Mouse (Mus musculus) myocyte (in vitro differentiated cells): ENCODE measurements around the gene Bmpr2. TPM values are rescaled to one million over a fixed set of nuclear protein-coding genes. Genes with fewer than 3 reads are reported as not detected.

Experiments
- H3K27me3 ChIP-seq: one replicate; pipeline ENCODE4 v1.6.1; 2011; ENCODE audit not compliant: control insufficient read depth, insufficient read depth, insufficient read length
- H3K36me3 ChIP-seq: one replicate; pipeline ENCODE4 v1.6.1; 2011; ENCODE audit not compliant: control insufficient read depth, insufficient read depth
- H3K4me2 ChIP-seq: one replicate; pipeline ENCODE4 v1.6.1; 2011; ENCODE audit warnings: low read depth, control low read depth
- H3K4me3 ChIP-seq: one replicate; pipeline ENCODE4 v1.5.1; 2011; ENCODE audit warnings: mild to moderate bottlenecking, control low read depth, moderate library complexity
- H3K79me2 ChIP-seq: one replicate; pipeline ENCODE4 v1.6.1; 2011; ENCODE audit not compliant: control insufficient read depth, insufficient read depth
- H3ac ChIP-seq: one replicate; pipeline ENCODE4 v1.6.1; 2011; ENCODE audit not compliant: control insufficient read depth, insufficient read length
- CEBPB ChIP-seq: IDR thresholded peaks from 2 replicates; pipeline ENCODE4 v1.6.1; 2011; ENCODE audit warnings: mild to moderate bottlenecking, moderate library complexity; ENCODE audit not compliant: poor library complexity, insufficient read depth, severe bottlenecking
- E2F4 ChIP-seq: IDR thresholded peaks from one replicate; pipeline ENCODE4 v1.6.1; 2011; ENCODE audit warnings: mild to moderate bottlenecking, control low read depth, moderate library complexity; ENCODE audit not compliant: insufficient read depth
- MAX ChIP-seq: IDR thresholded peaks from one replicate; pipeline ENCODE4 v1.6.1; 2011; ENCODE audit warnings: low read depth, mild to moderate bottlenecking, control low read depth
- MYOD1 ChIP-seq, 3 experiments: IDR thresholded peaks; one replicate each; pipeline ENCODE4 v1.6.1; 2011; ENCODE audit warnings: control low read depth in 2 of 3, low read depth in 2 of 3, mild to moderate bottlenecking in 2 of 3, moderate library complexity in 1 of 3; ENCODE audit not compliant: insufficient read length in 2 of 3, control insufficient read depth in 1 of 3
- MYOG ChIP-seq, 3 experiments: IDR thresholded peaks; one replicate each; pipeline ENCODE4 v1.6.1; 2011; ENCODE audit warnings: control low read depth in 2 of 3, low read depth in 2 of 3, mild to moderate bottlenecking in 2 of 3; ENCODE audit not compliant: insufficient read length in 2 of 3, control insufficient read depth in 1 of 3, insufficient read depth in 1 of 3
- POLR2A ChIP-seq: IDR thresholded peaks from one replicate; pipeline ENCODE4 v1.6.1; 2011; ENCODE audit warnings: low read depth, mild to moderate bottlenecking, control low read depth, moderate library complexity; ENCODE audit not compliant: insufficient read length
- POLR2AphosphoS2 ChIP-seq: IDR thresholded peaks from one replicate; pipeline ENCODE4 v1.6.1; 2011; ENCODE audit warnings: low read depth, control low read depth; ENCODE audit not compliant: insufficient read length
- REST ChIP-seq: IDR thresholded peaks from one replicate; pipeline ENCODE4 v1.6.1; 2011; ENCODE audit warnings: mild to moderate bottlenecking, control low read depth, moderate library complexity; ENCODE audit not compliant: insufficient read depth, insufficient read length
- SRF ChIP-seq: IDR thresholded peaks from one replicate; pipeline ENCODE4 v1.6.1; 2011; ENCODE audit warnings: low read depth; ENCODE audit not compliant: control insufficient read depth, insufficient read length
- TCF12 ChIP-seq: IDR thresholded peaks from one replicate; pipeline ENCODE4 v1.6.1; 2011; ENCODE audit warnings: mild to moderate bottlenecking, control low read depth; ENCODE audit not compliant: poor library complexity, insufficient read depth, severe bottlenecking
- TCF3 ChIP-seq: IDR thresholded peaks from one replicate; pipeline ENCODE4 v1.6.1; 2011; ENCODE audit warnings: low read depth, control low read depth; ENCODE audit not compliant: insufficient read length
- USF1 ChIP-seq: IDR thresholded peaks from one replicate; pipeline ENCODE4 v1.6.1; 2011; ENCODE audit warnings: low read depth, mild to moderate bottlenecking, control low read depth, moderate library complexity
- polyA plus RNA-seq: library from polyadenylated mRNA; unstranded; fragments of >200 nt; fragmentation: generic; extraction: Trizol; gene quantifications from one replicate; pipeline ENCODE4 v1.2.1, GENCODE M21; 2012; ENCODE audit warnings: missing spikeins

Bmpr2 gene
- polyA plus RNA-seq, 1 experiment, result 5.1 TPM

DNA sequence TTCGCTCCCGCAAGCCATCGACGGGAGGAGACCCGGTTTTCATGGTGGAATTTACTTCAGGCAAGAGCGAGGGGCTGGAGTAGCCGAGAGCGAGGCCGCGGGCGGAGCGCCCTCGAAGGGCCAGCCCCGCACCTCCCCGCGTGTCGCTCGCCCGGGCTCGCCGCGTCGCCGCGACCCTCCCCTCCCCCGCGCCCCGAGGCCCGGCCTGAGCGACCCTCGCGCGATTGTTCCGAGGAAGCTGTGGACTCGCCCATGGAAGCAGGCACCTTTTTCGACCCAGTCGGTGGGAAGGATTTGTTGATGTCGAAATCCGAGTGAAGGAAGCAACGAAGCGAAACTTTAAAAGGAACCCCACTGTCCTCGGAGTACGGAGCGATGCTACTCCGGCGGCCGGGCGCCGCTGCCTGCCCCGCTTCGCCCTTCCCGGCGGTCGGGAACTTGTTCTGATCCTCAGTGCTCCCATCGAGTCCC lies 616 bp downstream of the Bmpr2 start:
- H3ac ChIP-seq, result peak overlapping the region; percentile 78
- H3K4me2 ChIP-seq, result no peak overlapping the region
- H3K36me3 ChIP-seq, result no peaks in the 10 kb centered on the region
- H3K4me3 ChIP-seq, result peak overlapping the region; percentile 97
- H3K27me3 ChIP-seq, result no peaks in the 10 kb centered on the region
- peaks cover 51% of the 10 kb centered on the region for H3K79me2 ChIP-seq
- TF ChIP-seq POLR2A, result peak; percentile 53
- TF ChIP-seq CEBPB, result 0 out of 2 replicates have a peak, but pooled peaks have one; percentile 29
- TF ChIP-seq REST, result no peak

DNA sequence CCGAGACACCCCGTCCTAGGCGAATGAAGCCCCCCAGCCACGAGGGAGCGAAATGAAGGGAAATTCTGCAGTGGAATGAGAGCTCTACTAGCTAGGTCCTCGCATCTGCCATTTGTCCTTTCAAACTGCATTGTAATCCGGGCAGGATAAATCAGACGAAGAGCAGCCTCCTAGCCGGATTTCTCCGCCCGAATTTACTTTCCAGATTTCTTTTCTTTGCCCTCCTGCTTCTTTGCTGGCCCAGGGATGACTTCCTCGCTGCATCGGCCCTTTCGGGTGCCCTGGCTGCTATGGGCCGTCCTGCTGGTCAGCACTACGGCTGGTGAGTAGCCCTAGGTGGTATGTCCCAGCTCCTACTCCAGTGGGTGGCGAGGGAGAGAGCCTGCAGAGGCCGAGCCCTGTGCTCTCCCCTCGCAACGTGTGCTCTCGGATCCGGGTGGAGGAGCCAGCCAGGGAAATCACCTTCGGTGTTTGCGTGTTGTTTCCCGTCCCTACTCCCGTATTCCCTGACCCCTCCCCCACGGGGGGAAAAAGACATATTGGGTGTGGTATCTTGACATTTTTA lies 1.3 kb downstream of the Bmpr2 start:
- no peaks in the 10 kb centered on the region for H3K36me3 ChIP-seq
- H3K27me3 ChIP-seq, result no peaks in the 10 kb centered on the region
- H3K4me3 ChIP-seq, result peak overlapping the region; percentile 97
- TF ChIP-seq MYOD1 (IDR thresholded peaks at IDR 0.05; ENCODE audit: control insufficient read depth in 1 of 3, insufficient read length in 2 of 3, low read depth in 2 of 3) (no peak), TCF3 (no peak), CEBPB (no peak), POLR2A (no peak), SRF (no peak), TCF12 (no peak), POLR2AphosphoS2 (no peak), MYOG (IDR thresholded peaks at IDR 0.05; ENCODE audit: control insufficient read depth in 1 of 3, insufficient read depth in 1 of 3, insufficient read length in 2 of 3, low read depth in 2 of 3) (no peak), USF1 (no peak), MAX (no peak), REST (no peak), E2F4 (no peak)
- peaks cover 58% of the 10 kb centered on the region for H3K79me2 ChIP-seq
- H3K4me2 ChIP-seq, result peak overlapping the region; percentile 71
- H3ac ChIP-seq, result peak overlapping the region; percentile 78

DNA sequence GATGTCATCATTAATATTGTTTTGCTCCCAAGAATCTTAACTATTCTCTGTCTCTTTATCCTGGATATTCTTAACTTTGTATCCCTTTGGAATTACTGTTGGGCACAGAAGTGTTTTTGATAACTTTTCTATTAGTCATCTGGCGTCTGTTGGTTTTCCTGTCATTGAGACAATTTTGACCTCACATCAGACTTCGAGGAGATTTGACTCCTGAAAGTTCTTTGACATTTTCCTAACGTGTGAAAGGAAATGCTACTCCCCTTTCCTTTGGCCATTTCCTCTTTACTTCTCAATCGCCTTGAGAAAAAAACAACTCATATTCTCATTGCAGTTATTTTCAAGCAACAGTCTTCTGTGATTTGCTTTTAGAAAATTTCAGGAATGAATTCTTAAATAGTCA lies 2.1 kb downstream of the Bmpr2 start:
- Histone ChIP-seq H3K27me3 (no peaks in the 10 kb centered on the region), H3K4me2 (peak overlapping the region; percentile 71), H3K79me2 (peaks cover 66% of the 10 kb centered on the region), H3ac (no peak overlapping the region), H3K36me3 (no peaks in the 10 kb centered on the region), H3K4me3 (peak overlapping the region; percentile 97)
- TF ChIP-seq POLR2AphosphoS2 (no peak), MYOD1 (IDR thresholded peaks at IDR 0.05; ENCODE audit: control insufficient read depth in 1 of 3, insufficient read length in 2 of 3, low read depth in 2 of 3) (no peak), TCF3 (no peak), CEBPB (no peak), TCF12 (no peak), E2F4 (no peak), POLR2A (no peak), MAX (no peak), USF1 (no peak), REST (no peak), SRF (no peak), MYOG (IDR thresholded peaks at IDR 0.05; ENCODE audit: control insufficient read depth in 1 of 3, insufficient read depth in 1 of 3, insufficient read length in 2 of 3, low read depth in 2 of 3) (no peak)

DNA sequence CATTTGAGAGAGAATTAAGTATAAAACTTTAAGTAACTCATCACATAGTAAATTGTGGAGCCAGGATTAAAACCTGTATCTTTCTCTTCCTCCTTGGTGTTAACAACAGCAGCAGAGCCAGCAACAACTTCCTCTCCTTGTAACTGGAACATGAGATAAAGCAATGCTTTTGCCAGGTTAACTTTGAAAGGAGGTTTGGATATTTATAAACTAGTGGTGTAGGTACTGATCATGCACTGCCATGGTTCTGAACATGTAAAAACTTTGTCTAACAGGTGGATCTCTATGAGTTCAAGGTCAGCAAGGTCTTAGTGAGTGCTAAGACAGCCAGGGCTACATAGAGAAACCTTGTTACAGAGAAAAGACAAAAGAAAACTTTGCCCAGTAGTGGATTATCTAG lies 3.4 kb downstream of the Bmpr2 start:
- Histone ChIP-seq H3K36me3 (no peaks in the 10 kb centered on the region), H3ac (no peak overlapping the region), H3K4me3 (peak overlapping the region; percentile 97), H3K79me2 (peaks cover 79% of the 10 kb centered on the region), H3K4me2 (peak overlapping the region; percentile 71), H3K27me3 (no peaks in the 10 kb centered on the region)
- no peak for TF ChIP-seq TCF3
- TF ChIP-seq MAX, result no peak
- no peak for TF ChIP-seq MYOD1 (IDR thresholded peaks at IDR 0.05; ENCODE audit: control insufficient read depth in 1 of 3, insufficient read length in 2 of 3, low read depth in 2 of 3)
- TF ChIP-seq USF1, result no peak
- no peak for TF ChIP-seq E2F4
- TF ChIP-seq MYOG (IDR thresholded peaks at IDR 0.05; ENCODE audit: control insufficient read depth in 1 of 3, insufficient read depth in 1 of 3, insufficient read length in 2 of 3, low read depth in 2 of 3), result no peak
- TF ChIP-seq CEBPB, result no peak
- TF ChIP-seq POLR2AphosphoS2, result no peak
- no peak for TF ChIP-seq SRF
- TF ChIP-seq POLR2A, result no peak
- no peak for TF ChIP-seq TCF12
- no peak for TF ChIP-seq REST

DNA sequence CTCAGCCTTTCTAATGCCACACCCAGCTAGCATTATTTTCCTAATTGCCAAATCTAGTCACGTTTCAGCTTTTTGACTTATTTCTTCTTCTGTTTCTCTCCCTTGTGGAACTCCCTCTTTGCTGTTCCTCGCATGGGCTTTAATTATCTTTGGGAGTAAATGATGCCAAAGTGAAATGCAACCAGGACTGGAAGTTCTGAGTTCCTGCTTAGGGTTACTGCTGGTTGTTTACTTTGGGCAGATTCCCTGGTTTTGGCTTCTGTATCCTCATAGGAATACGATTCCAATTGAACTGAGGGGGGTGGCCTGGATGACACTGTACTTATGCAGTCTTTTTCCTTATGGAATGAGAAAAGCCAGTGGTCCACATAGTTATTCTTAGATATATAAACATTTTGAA lies 8.7 kb downstream of the Bmpr2 start:
- no peaks in the 10 kb centered on the region for H3K27me3 ChIP-seq
- H3ac ChIP-seq, result no peak overlapping the region
- TF ChIP-seq E2F4 (no peak), SRF (no peak), CEBPB (no peak), TCF12 (no peak), MAX (no peak), USF1 (no peak)
- H3K4me3 ChIP-seq, result no peak overlapping the region
- no peaks in the 10 kb centered on the region for H3K36me3 ChIP-seq
- H3K79me2 ChIP-seq, result peaks cover 99% of the 10 kb centered on the region
- H3K4me2 ChIP-seq, result no peak overlapping the region
